Mouse (Mus musculus): ENCODE measurements around the gene Ppp1r12b. TPM values are rescaled to one million over a fixed set of nuclear protein-coding genes. Genes with fewer than 3 reads are reported as not detected.

The Ppp1r12b gene
- polyA plus RNA-seq, 1 experiment: 16.0 TPM

- WGBS: 76% methylated on average over 8 of the region's 8 CpGs
- TF ChIP-seq CTCF (IDR thresholded peaks at IDR 0.05; ENCODE audit: borderline replicate concordance, control insufficient read depth, extremely low read depth, insufficient read depth, low read length, poor library complexity): no peak
- TF ChIP-seq POLR2A (IDR thresholded peaks at IDR 0.05; ENCODE audit: control insufficient read depth, extremely low read depth, insufficient read depth, low read length, poor library complexity): no peak
- Histone ChIP-seq H3K4me3 (ENCODE audit: control insufficient read depth, insufficient read depth, low read length) (no peak overlapping the region), H3K27ac (ENCODE audit: control insufficient read depth, insufficient read depth, low read length) (no peak overlapping the region), H3K36me3 (ENCODE audit: control insufficient read depth, insufficient read depth, low read length) (no peaks in the 10 kb centered on the region), H3K4me1 (replicated peaks; ENCODE audit: control insufficient read depth, insufficient read depth, low read length) (peaks cover 5% of the 10 kb centered on the region), H3K27me3 (ENCODE audit: control insufficient read depth, insufficient read depth, low read length) (no peaks in the 10 kb centered on the region)
- DNase-seq: no peak
Observed at GRCm38 (mm10) chr1:134714166-134714565, 241.6 kb downstream of the Ppp1r12b start.

GRCm38 (mm10) chr1:134713421-134713969 lies 242.2 kb downstream of the Ppp1r12b start:
- H3K36me3 ChIP-seq (ENCODE audit: control insufficient read depth, insufficient read depth, low read length): no peaks in the 10 kb centered on the region

GRCm38 (mm10) chr1:134712781-134713299 lies 242.9 kb downstream of the Ppp1r12b start:
- H3K4me1 ChIP-seq (replicated peaks; ENCODE audit: control insufficient read depth, insufficient read depth, low read length): peaks cover 11% of the 10 kb centered on the region
- H3K4me3 ChIP-seq (ENCODE audit: control insufficient read depth, insufficient read depth, low read length): no peak overlapping the region
- no peak overlapping the region for H3K27ac ChIP-seq (ENCODE audit: control insufficient read depth, insufficient read depth, low read length)
- DNase-seq: no peak
- 93% methylated on average over 9 of the region's 9 CpGs for WGBS
- no peaks in the 10 kb centered on the region for H3K36me3 ChIP-seq (ENCODE audit: control insufficient read depth, insufficient read depth, low read length)
- TF ChIP-seq CTCF (IDR thresholded peaks at IDR 0.05; ENCODE audit: borderline replicate concordance, control insufficient read depth, extremely low read depth, insufficient read depth, low read length, poor library complexity): no peak
- TF ChIP-seq POLR2A (IDR thresholded peaks at IDR 0.05; ENCODE audit: control insufficient read depth, extremely low read depth, insufficient read depth, low read length, poor library complexity): no peak
- no peaks in the 10 kb centered on the region for H3K27me3 ChIP-seq (ENCODE audit: control insufficient read depth, insufficient read depth, low read length)

More at GRCm38 (mm10) chr1:134713421-134713969, 242.2 kb downstream of the Ppp1r12b start:
- H3K4me3 ChIP-seq (ENCODE audit: control insufficient read depth, insufficient read depth, low read length): no peak overlapping the region
- no peaks in the 10 kb centered on the region for H3K27me3 ChIP-seq (ENCODE audit: control insufficient read depth, insufficient read depth, low read length)
- DNase-seq: no peak
- H3K27ac ChIP-seq (ENCODE audit: control insufficient read depth, insufficient read depth, low read length): no peak overlapping the region
- TF ChIP-seq POLR2A (IDR thresholded peaks at IDR 0.05; ENCODE audit: control insufficient read depth, extremely low read depth, insufficient read depth, low read length, poor library complexity) (no peak), CTCF (IDR thresholded peaks at IDR 0.05; ENCODE audit: borderline replicate concordance, control insufficient read depth, extremely low read depth, insufficient read depth, low read length, poor library complexity) (no peak)
- 89% methylated on average over 11 of the region's 11 CpGs for WGBS
- peaks cover 7% of the 10 kb centered on the region for H3K4me1 ChIP-seq (replicated peaks; ENCODE audit: control insufficient read depth, insufficient read depth, low read length)

- H3K27me3 ChIP-seq (ENCODE audit: control insufficient read depth, insufficient read depth, low read length): no peaks in the 10 kb centered on the region
- 81% methylated on average over 5 of the region's 5 CpGs for WGBS
Observed at GRCm38 (mm10) chr1:134711653-134712052, 244.1 kb downstream of the Ppp1r12b start.

GRCm38 (mm10) chr1:134711061-134711460 lies 244.7 kb downstream of the Ppp1r12b start:
- Histone ChIP-seq H3K4me1 (replicated peaks; ENCODE audit: control insufficient read depth, insufficient read depth, low read length) (peaks cover 11% of the 10 kb centered on the region), H3K27ac (ENCODE audit: control insufficient read depth, insufficient read depth, low read length) (no peak overlapping the region), H3K4me3 (ENCODE audit: control insufficient read depth, insufficient read depth, low read length) (no peak overlapping the region), H3K27me3 (ENCODE audit: control insufficient read depth, insufficient read depth, low read length) (no peaks in the 10 kb centered on the region), H3K36me3 (ENCODE audit: control insufficient read depth, insufficient read depth, low read length) (no peaks in the 10 kb centered on the region)
- 96% methylated on average over 7 of the region's 7 CpGs for WGBS
- DNase-seq: no peak
- no peak for TF ChIP-seq POLR2A (IDR thresholded peaks at IDR 0.05; ENCODE audit: control insufficient read depth, extremely low read depth, insufficient read depth, low read length, poor library complexity)
- no peak for TF ChIP-seq CTCF (IDR thresholded peaks at IDR 0.05; ENCODE audit: borderline replicate concordance, control insufficient read depth, extremely low read depth, insufficient read depth, low read length, poor library complexity)

More at GRCm38 (mm10) chr1:134711653-134712052, 244.1 kb downstream of the Ppp1r12b start:
- no peak for TF ChIP-seq POLR2A (IDR thresholded peaks at IDR 0.05; ENCODE audit: control insufficient read depth, extremely low read depth, insufficient read depth, low read length, poor library complexity)
- TF ChIP-seq CTCF (IDR thresholded peaks at IDR 0.05; ENCODE audit: borderline replicate concordance, control insufficient read depth, extremely low read depth, insufficient read depth, low read length, poor library complexity): no peak
- no peaks in the 10 kb centered on the region for H3K36me3 ChIP-seq (ENCODE audit: control insufficient read depth, insufficient read depth, low read length)
- H3K4me1 ChIP-seq (replicated peaks; ENCODE audit: control insufficient read depth, insufficient read depth, low read length): peaks cover 11% of the 10 kb centered on the region
- no peak overlapping the region for H3K4me3 ChIP-seq (ENCODE audit: control insufficient read depth, insufficient read depth, low read length)
- DNase-seq: no peak
- H3K27ac ChIP-seq (ENCODE audit: control insufficient read depth, insufficient read depth, low read length): no peak overlapping the region

- TF ChIP-seq CTCF (IDR thresholded peaks at IDR 0.05; ENCODE audit: borderline replicate concordance, control insufficient read depth, extremely low read depth, insufficient read depth, low read length, poor library complexity) (no peak), POLR2A (IDR thresholded peaks at IDR 0.05; ENCODE audit: control insufficient read depth, extremely low read depth, insufficient read depth, low read length, poor library complexity) (no peak)
- Histone ChIP-seq H3K36me3 (ENCODE audit: control insufficient read depth, insufficient read depth, low read length) (no peaks in the 10 kb centered on the region), H3K27ac (ENCODE audit: control insufficient read depth, insufficient read depth, low read length) (no peak overlapping the region), H3K27me3 (ENCODE audit: control insufficient read depth, insufficient read depth, low read length) (no peaks in the 10 kb centered on the region), H3K4me3 (ENCODE audit: control insufficient read depth, insufficient read depth, low read length) (peak overlapping the region; percentile 57), H3K4me1 (replicated peaks; ENCODE audit: control insufficient read depth, insufficient read depth, low read length) (peaks cover 11% of the 10 kb centered on the region)
- DNase-seq: no peak
- 61% methylated on average over 25 of the region's 26 CpGs for WGBS
Observed at GRCm38 (mm10) chr1:134709411-134710306, 246.1 kb downstream of the Ppp1r12b start.
